Mouse (Mus musculus) embryonic facial prominence, embryonic 15.5 days (tissue): ENCODE results near the gene Arfgap1. TPM values are rescaled to one million over a fixed set of nuclear protein-coding genes. Genes with fewer than 3 reads are reported as not detected.
A peak's percentile ranks its signal among the peaks of the same experiment; 100 is the strongest.

Experiments used
- ATAC-seq: fragments of 200-750 bp; cut with Nextera tagmentation; 2 replicates; pipeline ENCODE4 v1.8.0; 2017; ENCODE audit warnings: low read depth, moderate TSS enrichment; ENCODE audit not compliant: insufficient number of reproducible peaks, low FRiP score, low TSS enrichment
- H3K27ac ChIP-seq: fragments of 300-500 bp; sonication (generic); replicated peaks from 2 replicates; pipeline ENCODE4 v1.5.1; 2015; ENCODE audit warnings: mild to moderate bottlenecking, inconsistent platforms
- H3K27me3 ChIP-seq: fragments of 300-500 bp; sonication (generic); 2 replicates; pipeline ENCODE4 v1.6.1; 2015; ENCODE audit warnings: inconsistent platforms
- H3K36me3 ChIP-seq: fragments of 300-500 bp; sonication (generic); 2 replicates; pipeline ENCODE4 v1.6.1; 2015; ENCODE audit warnings: mild to moderate bottlenecking, inconsistent platforms
- H3K4me1 ChIP-seq: fragments of 300-500 bp; sonication (generic); 2 replicates; pipeline ENCODE4 v1.6.1; 2015; ENCODE audit warnings: inconsistent platforms
- H3K4me2 ChIP-seq: fragments of 300-500 bp; sonication (generic); replicated peaks from 2 replicates; pipeline ENCODE4 v1.6.1; 2015; ENCODE audit warnings: mild to moderate bottlenecking, inconsistent platforms
- H3K4me3 ChIP-seq: fragments of 300-500 bp; sonication (generic); replicated peaks from 2 replicates; pipeline ENCODE4 v1.5.1; 2015; ENCODE audit warnings: mild to moderate bottlenecking, inconsistent platforms
- H3K9ac ChIP-seq: fragments of 300-500 bp; sonication (generic); 2 replicates; pipeline ENCODE4 v1.6.1; 2015; ENCODE audit warnings: inconsistent platforms
- H3K9me3 ChIP-seq: fragments of 300-500 bp; sonication (generic); replicated peaks from 2 replicates; pipeline ENCODE4 v1.6.1; 2016; ENCODE audit warnings: inconsistent platforms
- WGBS: fragments of 180-500 bp; shearing (Covaris S2); methylation state at CpG from one replicate; pipeline ENCODE4 v1.1.7; 2015; 5-methylcytosine and 5-hydroxymethylcytosine counted together
- polyA plus RNA-seq: library from polyadenylated mRNA; unstranded; fragments of >200 nt; fragmentation: Nextera tagmentation; extraction: Ambion mirVana; gene quantifications from 2 replicates; pipeline ENCODE4 v1.2.1, GENCODE M21; 2015

The Arfgap1 gene
- polyA plus RNA-seq, 1 experiment from 2014 or later, result 144 TPM

- H3K36me3 ChIP-seq, result no peaks in the 10 kb centered on the region
- peaks cover 9% of the 10 kb centered on the region for H3K4me1 ChIP-seq
- H3K27ac ChIP-seq, result no peak overlapping the region
- 18% methylated on average over 2 of the region's 2 CpGs for WGBS
- no peak for ATAC-seq
- no peaks in the 10 kb centered on the region for H3K9me3 ChIP-seq
- peak overlapping the region; percentile 89 for H3K4me2 ChIP-seq
- H3K9ac ChIP-seq, result 0 out of 2 replicates have a peak overlapping the region, but pooled peaks have one; percentile 31
- peak overlapping the region; percentile 54 for H3K4me3 ChIP-seq
- peaks cover 33% of the 10 kb centered on the region for H3K27me3 ChIP-seq
Measured at GRCm38 (mm10) chr2:180953638-180954037, 13.4 kb upstream of the Arfgap1 start.

- WGBS, result under 1% methylated on average over 51 of the region's 52 CpGs
- ATAC-seq, result peak; percentile 87
- H3K4me3 ChIP-seq, result peak within 1 kb of the TSS; percentile 54
- no peaks in the 10 kb centered on the region for H3K9me3 ChIP-seq
- peaks cover 33% of the 10 kb centered on the region for H3K27me3 ChIP-seq
- H3K4me1 ChIP-seq, result peaks cover 9% of the 10 kb centered on the region
- peak within 1 kb of the TSS; percentile 31; the same call in 1 of the 2 replicates for H3K9ac ChIP-seq
- no peaks in the 10 kb centered on the region for H3K36me3 ChIP-seq
- H3K4me2 ChIP-seq, result peak within 1 kb of the TSS; percentile 89
- H3K27ac ChIP-seq, result no peak within 1 kb of the TSS
Measured at GRCm38 (mm10) chr2:180954061-180955047, 12.7 kb upstream of the Arfgap1 start, which contains the start of gene Nkain4. TSS of gene Nkain4 (minus strand) at chr2:180954699.

- 57% methylated on average over 7 of the region's 7 CpGs for WGBS
- H3K27ac ChIP-seq, result no peak overlapping the region
- no peaks in the 10 kb centered on the region for H3K4me1 ChIP-seq
- no peak overlapping the region for H3K4me3 ChIP-seq
- H3K4me2 ChIP-seq, result no peak overlapping the region
- H3K36me3 ChIP-seq, result no peaks in the 10 kb centered on the region
- no peak overlapping the region for H3K9ac ChIP-seq
- H3K27me3 ChIP-seq, result peaks cover 18% of the 10 kb centered on the region; the same call in 1 of the 2 replicates
- no peaks in the 10 kb centered on the region for H3K9me3 ChIP-seq
- no peak for ATAC-seq
Measured at GRCm38 (mm10) chr2:180959605-180960004, 7.4 kb upstream of the Arfgap1 start.

- Histone ChIP-seq H3K4me3 (no peak overlapping the region), H3K27me3 (peaks cover 16% of the 10 kb centered on the region; the same call in 1 of the 2 replicates), H3K4me2 (no peak overlapping the region), H3K27ac (no peak overlapping the region), H3K9ac (no peak overlapping the region), H3K36me3 (no peaks in the 10 kb centered on the region), H3K9me3 (no peaks in the 10 kb centered on the region), H3K4me1 (no peaks in the 10 kb centered on the region)
- ATAC-seq, result no peak
- WGBS, result 65% methylated on average over 3 of the region's 3 CpGs
Measured at GRCm38 (mm10) chr2:180960187-180960586, 6.8 kb upstream of the Arfgap1 start.

GRCm38 (mm10) chr2:180962616-180963308 lies 4.3 kb upstream of the Arfgap1 start:
- H3K27ac ChIP-seq, result no peak overlapping the region
- H3K9me3 ChIP-seq, result no peaks in the 10 kb centered on the region
- 67% methylated on average over 2 of the region's 2 CpGs for WGBS
- peaks cover 3% of the 10 kb centered on the region; the same call in 1 of the 2 replicates for H3K27me3 ChIP-seq
- H3K4me3 ChIP-seq, result no peak overlapping the region
- ATAC-seq, result no peak
- H3K36me3 ChIP-seq, result no peaks in the 10 kb centered on the region
- H3K4me1 ChIP-seq, result peaks cover 7% of the 10 kb centered on the region; the same call in 1 of the 2 replicates
- H3K9ac ChIP-seq, result no peak overlapping the region
- no peak overlapping the region for H3K4me2 ChIP-seq

GRCm38 (mm10) chr2:180963956-180964355 lies 3.1 kb upstream of the Arfgap1 start:
- Histone ChIP-seq H3K36me3 (0 out of 2 replicates have a peak, but pooled peaks cover 4% of the 10 kb centered on the region), H3K27me3 (peaks cover 3% of the 10 kb centered on the region; the same call in 1 of the 2 replicates), H3K9me3 (no peaks in the 10 kb centered on the region), H3K4me1 (peaks cover 15% of the 10 kb centered on the region), H3K27ac (no peak overlapping the region), H3K4me3 (no peak overlapping the region), H3K9ac (no peak overlapping the region), H3K4me2 (no peak overlapping the region)
- ATAC-seq, result no peak
- WGBS, result 7% methylated on average over 5 of the region's 5 CpGs

- Histone ChIP-seq H3K27me3 (peaks cover 3% of the 10 kb centered on the region; the same call in 1 of the 2 replicates), H3K4me3 (peak overlapping the region; percentile 78), H3K36me3 (peaks cover 24% of the 10 kb centered on the region), H3K4me2 (peak overlapping the region; percentile 60), H3K27ac (peak overlapping the region; percentile 90), H3K9me3 (no peaks in the 10 kb centered on the region), H3K4me1 (peaks cover 24% of the 10 kb centered on the region), H3K9ac (peak overlapping the region; percentile 54)
- ATAC-seq, result no peak
- 11% methylated on average over 14 of the region's 14 CpGs for WGBS
Measured at GRCm38 (mm10) chr2:180966092-180966882, 738 bp upstream of the Arfgap1 start.

GRCm38 (mm10) chr2:180981133-180981532 lies 14.1 kb downstream of the Arfgap1 start:
- no peak overlapping the region for H3K4me2 ChIP-seq
- no peak overlapping the region for H3K9ac ChIP-seq
- no peak overlapping the region for H3K4me3 ChIP-seq
- H3K27me3 ChIP-seq, result no peaks in the 10 kb centered on the region
- peaks cover 73% of the 10 kb centered on the region for H3K36me3 ChIP-seq
- 80% methylated on average over 6 of the region's 6 CpGs for WGBS
- H3K9me3 ChIP-seq, result no peaks in the 10 kb centered on the region
- no peaks in the 10 kb centered on the region for H3K4me1 ChIP-seq
- no peak overlapping the region for H3K27ac ChIP-seq
- ATAC-seq, result no peak

- Histone ChIP-seq H3K27me3 (no peaks in the 10 kb centered on the region), H3K9me3 (no peaks in the 10 kb centered on the region), H3K9ac (no peak overlapping the region), H3K27ac (no peak overlapping the region), H3K36me3 (peaks cover 29% of the 10 kb centered on the region), H3K4me1 (peaks cover 7% of the 10 kb centered on the region; the same call in 1 of the 2 replicates), H3K4me2 (no peak overlapping the region), H3K4me3 (no peak overlapping the region)
- ATAC-seq, result no peak
- WGBS, result 78% methylated on average over 2 of the region's 2 CpGs
Measured at GRCm38 (mm10) chr2:180985635-180986034, 18.6 kb downstream of the Arfgap1 start.

GRCm38 (mm10) chr2:180986449-180986848 lies 19.4 kb downstream of the Arfgap1 start, which contains the start of gene Col20a1:
TSS of gene Col20a1 (plus strand) at chr2:180986535.
- Histone ChIP-seq H3K4me1 (peaks cover 7% of the 10 kb centered on the region; the same call in 1 of the 2 replicates), H3K36me3 (peaks cover 21% of the 10 kb centered on the region), H3K9me3 (no peaks in the 10 kb centered on the region), H3K27me3 (no peaks in the 10 kb centered on the region), H3K9ac (no peak within 1 kb of the TSS), H3K4me2 (no peak within 1 kb of the TSS), H3K27ac (no peak within 1 kb of the TSS; the same call in 1 of the 2 replicates), H3K4me3 (no peak within 1 kb of the TSS)
- 55% methylated on average over 2 of the region's 2 CpGs for WGBS
- ATAC-seq, result no peak
